Mouse (Mus musculus) G1E (cell line): ENCODE results near the gene Ssc5d.

Experiments used
- CTCF ChIP-seq: IDR thresholded peaks from 2 replicates; pipeline ENCODE4 v1.5.1; 2012; ENCODE audit warnings: low read depth, low read length, inconsistent platforms, mixed read lengths
- GATA1 ChIP-seq: IDR thresholded peaks from 2 replicates; pipeline ENCODE4 v1.6.1; 2012; ENCODE audit warnings: borderline replicate concordance, low read length, inconsistent platforms, mixed read lengths

- TF ChIP-seq CTCF: no peak
- no peak for TF ChIP-seq GATA1
Measured at GRCm38 (mm10) chr7:4950561-4951342, 25.2 kb downstream of the Ssc5d start.
